Mouse (Mus musculus): ENCODE results near the gene Tmem260.

- TF ChIP-seq CTCF (conservative IDR thresholded peaks at IDR 0.05; ENCODE audit: insufficient read depth, insufficient read length, low read depth, low read length): no peak
- no peak for TF ChIP-seq POLR2A (IDR thresholded peaks at IDR 0.05; ENCODE audit: low read depth, low read length)
Observed at GRCm38 (mm10) chr14:48422901-48423300, 23.0 kb upstream of the Tmem260 start.

Data from kidney, adult 2 months (tissue).